Mouse (Mus musculus) spleen, postnatal 14 days (tissue): ENCODE measurements around the gene Hoxd3.

Experiments
- DNase-seq, 2 experiments: peaks; one replicate each; pipeline ENCODE4 v3.0.0; 2021 to 2022; ENCODE audit warnings: low spot score in 2 of 2

The Hoxd3 gene

GRCm38 (mm10) chr2:74711721-74712621 is at the start of gene Hoxd3, which contains the start of gene Hoxd4:
Gene Hoxd3, plus strand, starts transcription at chr2:74711927.
Gene Hoxd4, plus strand, starts transcription at chr2:74711929.
- DNase-seq = no peak

- no peak for DNase-seq
These were observed 48.3 kb upstream of the Hoxd3 start for GRCm38 (mm10) chr2:74663291-74663925.

DNA sequence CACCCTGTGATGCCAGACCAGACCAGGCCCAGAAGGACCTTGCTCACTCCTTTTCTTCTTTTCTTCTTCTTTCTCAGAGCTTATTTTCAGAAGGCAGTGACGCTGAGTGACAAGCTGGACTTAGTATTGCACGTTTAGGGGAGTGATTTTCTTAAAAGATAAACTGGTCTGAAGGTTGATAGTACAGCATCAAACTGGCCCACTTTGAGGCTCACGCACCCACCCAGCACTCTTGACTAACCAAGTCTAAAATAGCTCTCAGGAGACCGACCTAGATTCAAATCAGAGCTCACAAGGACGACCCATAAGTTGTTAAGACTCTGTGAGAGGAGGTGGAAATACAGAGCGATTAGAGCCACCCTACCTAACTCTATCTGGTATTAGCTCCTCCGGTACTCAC is 45.3 kb upstream of the Hoxd3 start:
- no peak for DNase-seq

DNA sequence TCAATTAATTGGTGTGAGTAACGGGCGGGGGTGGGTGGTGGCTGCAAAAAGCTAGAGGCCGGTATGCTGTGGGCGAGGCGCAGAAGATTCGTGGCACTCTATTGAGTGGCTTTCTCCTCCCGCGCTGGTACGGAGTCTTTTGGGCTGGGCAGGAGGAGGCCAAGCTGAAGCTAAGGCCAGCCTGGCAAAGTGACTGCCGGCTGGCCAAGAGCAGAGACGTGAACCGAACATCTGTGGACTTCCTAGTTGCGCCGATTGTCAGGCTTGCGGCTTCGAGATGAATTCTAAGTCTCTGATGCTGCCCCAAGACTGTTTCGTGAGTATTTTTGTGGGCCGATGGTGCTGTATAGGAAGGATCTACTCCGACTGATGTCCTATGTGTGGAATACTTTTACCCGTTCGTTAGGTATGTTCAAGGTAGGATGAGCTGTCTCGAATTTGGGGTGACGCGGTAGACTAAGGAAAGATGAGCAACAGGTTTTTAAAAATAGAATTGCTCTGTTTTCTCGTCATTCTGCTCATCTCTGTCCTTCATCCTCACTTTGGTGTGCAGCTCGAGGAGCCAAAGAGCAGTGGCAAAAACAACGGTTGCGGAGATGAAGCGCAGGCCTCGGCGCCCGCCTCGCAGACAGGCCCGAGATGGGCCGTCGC is 44.4 kb upstream of the Hoxd3 start:
- DNase-seq = no peak

GRCm38 (mm10) chr2:74667842-74668357 is 43.8 kb upstream of the Hoxd3 start, which contains the start of gene Hoxd13:
Gene Hoxd13, plus strand, starts transcription at chr2:74668310.
- no peak for DNase-seq

GRCm38 (mm10) chr2:74668370-74669229 is 43.1 kb upstream of the Hoxd3 start:
- DNase-seq = no peak

GRCm38 (mm10) chr2:74669230-74669578 is 42.5 kb upstream of the Hoxd3 start:
- DNase-seq = no peak

DNA sequence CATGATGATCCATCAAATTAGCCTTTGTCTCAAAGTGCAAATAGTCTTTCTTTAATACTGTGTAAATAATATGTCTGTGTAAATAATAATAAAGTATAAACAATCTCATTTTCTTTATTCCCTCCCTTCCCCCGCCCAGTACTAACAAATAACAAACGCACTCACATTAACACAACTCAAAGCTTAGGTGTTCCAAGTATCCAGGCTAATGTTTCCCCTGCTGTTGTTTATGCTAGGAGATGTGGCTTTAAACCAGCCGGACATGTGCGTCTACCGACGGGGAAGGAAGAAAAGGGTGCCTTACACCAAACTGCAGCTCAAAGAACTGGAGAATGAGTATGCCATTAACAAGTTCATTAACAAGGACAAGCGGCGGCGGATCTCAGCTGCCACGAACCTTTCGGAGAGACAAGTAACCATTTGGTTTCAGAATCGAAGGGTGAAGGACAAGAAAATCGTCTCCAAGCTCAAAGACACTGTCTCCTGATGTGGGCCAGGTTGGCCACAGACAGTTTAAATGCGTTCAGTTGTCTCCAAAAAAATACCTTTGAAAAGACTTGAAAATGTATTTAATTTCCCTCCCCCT is 42.0 kb upstream of the Hoxd3 start:
- DNase-seq = no peak

GRCm38 (mm10) chr2:74670632-74671188 is 41.0 kb upstream of the Hoxd3 start:
- no peak for DNase-seq

DNA sequence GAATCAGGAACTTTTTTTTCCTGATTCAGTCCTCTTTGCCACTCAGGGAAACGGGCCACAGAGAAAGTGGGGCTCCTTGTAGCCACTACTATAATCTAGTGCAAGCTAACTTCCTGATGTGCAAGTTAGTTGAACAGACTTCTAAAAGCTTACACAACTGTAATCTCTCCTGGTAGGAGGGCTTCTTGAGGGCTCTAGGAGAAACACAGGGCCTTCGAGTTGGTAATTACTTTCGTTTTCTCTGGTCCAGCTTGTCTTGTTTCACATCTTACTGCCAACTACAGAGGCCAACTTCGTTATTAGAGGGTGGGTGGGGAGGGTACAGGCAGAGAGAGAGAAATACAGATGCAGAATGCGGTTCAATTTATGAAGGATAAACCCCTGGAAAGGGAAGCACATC is 39.9 kb upstream of the Hoxd3 start:
- DNase-seq = no peak

- peak in 1 of 2 experiments; percentile 31 for DNase-seq
These were observed 39.0 kb upstream of the Hoxd3 start for GRCm38 (mm10) chr2:74672481-74673362.

DNA sequence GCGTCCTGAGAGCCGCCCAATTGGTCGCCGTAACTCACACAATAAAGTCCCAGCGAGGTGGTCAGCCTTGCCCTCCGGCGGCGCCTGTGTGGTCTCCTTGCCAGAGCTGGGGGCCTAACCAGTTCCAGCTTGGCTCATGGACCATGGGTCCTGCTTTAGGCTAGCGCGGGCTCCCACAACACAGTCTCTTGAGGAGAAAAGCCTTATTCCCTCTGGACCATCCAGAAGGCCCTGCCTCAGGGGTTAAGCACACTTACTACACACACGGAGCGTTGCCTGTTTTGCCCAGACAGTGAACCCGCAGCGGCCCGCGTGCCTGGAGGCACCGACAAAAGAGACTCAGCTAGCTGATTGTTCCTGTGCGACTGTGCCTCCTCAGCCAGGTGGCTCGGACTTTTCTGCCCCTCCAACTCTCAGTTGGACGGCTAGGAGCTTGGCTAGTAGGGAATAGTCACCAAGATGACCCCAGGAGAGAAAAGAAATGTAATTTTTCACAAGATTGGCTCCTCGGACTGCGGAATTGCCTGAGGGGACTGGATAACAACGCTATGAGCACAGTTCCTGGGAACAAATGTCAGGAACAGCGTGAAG is 37.8 kb upstream of the Hoxd3 start:
- DNase-seq = no peak

DNA sequence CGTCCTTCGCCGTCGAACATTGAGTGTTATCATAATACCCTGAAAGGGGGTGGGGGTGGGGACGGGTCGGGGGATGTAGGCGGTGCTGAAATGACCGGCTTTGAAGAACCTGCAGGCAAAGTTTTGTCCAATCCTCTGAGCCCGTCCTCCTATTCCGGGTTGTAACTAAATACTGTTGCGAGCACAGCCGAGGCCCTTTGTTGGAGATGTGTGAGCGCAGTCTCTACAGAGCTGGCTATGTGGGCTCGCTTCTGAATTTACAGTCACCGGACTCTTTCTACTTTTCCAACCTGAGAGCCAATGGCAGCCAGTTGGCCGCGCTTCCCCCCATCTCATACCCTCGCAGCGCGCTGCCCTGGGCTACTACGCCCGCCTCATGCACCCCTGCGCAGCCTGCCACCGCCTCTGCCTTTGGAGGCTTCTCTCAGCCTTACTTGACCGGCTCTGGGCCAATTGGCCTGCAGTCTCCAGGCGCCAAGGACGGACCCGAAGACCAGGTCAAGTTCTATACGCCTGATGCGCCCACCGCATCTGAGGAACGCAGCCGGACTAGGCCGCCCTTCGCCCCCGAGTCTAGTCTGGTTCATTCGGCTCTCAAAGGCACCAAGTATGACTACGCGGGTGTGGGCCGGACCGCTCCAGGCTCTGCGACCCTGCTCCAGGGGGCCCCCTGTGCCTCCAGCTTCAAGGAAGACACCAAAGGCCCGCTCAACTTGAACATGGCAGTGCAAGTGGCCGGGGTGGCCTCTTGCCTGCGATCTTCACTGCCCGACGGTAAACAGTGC is 36.7 kb upstream of the Hoxd3 start, which contains the start of gene Hoxd12:
Gene Hoxd12 (plus strand): TSS at position 133 of the 785 bp plus-strand sequence.
- DNase-seq = no peak

- DNase-seq = no peak
These were observed 36.0 kb upstream of the Hoxd3 start for GRCm38 (mm10) chr2:74675666-74676282.

GRCm38 (mm10) chr2:74676376-74677052 is 35.2 kb upstream of the Hoxd3 start:
- DNase-seq = no peak

DNA sequence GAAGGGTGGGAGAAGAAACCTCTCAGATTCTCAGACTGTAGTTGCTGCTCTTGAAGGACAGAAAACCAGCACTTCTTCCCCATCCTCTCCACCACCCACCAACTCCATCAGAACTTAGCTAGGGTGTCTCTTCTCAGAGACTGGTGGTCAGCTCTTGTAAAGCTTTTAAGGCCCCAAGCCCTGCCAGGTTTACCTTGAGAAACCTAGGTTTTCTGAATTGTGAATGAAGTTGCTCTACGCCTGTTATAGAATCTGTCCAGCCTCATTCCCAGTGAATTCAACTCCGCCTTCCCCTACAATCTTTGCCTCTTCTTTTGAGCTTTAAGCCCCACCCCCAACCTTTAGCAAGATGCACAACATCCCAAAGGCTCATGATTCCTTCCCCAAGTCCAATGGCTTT is 34.6 kb upstream of the Hoxd3 start:
- DNase-seq = no peak

DNA sequence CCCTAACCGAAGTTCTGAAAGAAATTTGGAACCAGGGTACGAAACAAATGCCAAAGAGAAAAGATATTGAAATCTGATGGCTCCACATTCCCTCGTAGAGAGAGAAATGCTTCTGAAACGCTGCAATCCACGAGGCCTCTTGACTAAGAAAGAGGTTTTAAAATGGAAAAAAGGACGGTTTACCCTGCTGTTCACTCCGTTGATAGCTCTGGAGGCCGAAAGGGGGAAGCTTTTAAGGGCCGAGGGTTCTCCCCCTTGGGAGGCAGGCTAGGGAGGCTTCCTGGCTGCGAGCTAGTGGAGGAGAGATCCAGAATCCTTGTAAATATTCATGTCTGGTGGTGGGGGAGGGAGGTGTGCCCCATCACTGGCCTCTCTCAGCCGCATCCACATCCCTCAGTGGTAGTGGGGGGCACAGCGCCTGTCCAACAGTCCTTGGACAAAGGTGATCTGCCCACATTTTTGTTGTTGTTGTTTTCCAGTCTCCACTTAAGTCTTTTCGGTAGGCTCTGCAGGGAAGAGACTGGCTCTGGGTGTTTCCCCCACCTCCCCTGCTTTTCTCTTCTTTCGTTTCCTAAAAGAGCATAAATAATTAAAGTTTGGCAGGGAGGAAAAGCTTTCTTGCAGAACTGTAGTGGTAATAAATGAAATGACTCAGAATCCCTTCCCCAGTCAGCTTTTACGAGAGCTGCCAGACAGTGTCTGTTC is 32.7 kb upstream of the Hoxd3 start, which contains the start of gene Hoxd11:
Gene Hoxd11 (plus strand): TSS at position 667 of the 705 bp plus-strand sequence.
- no peak for DNase-seq
